Mouse (Mus musculus): ENCODE measurements at regions not wholly inside any gene's neighbourhood (a gene's known extent, or its start where the extent isn't known, plus 50 kb on each side); places are given as distances from the start of the nearest gene placed in this dataset.

DNA sequence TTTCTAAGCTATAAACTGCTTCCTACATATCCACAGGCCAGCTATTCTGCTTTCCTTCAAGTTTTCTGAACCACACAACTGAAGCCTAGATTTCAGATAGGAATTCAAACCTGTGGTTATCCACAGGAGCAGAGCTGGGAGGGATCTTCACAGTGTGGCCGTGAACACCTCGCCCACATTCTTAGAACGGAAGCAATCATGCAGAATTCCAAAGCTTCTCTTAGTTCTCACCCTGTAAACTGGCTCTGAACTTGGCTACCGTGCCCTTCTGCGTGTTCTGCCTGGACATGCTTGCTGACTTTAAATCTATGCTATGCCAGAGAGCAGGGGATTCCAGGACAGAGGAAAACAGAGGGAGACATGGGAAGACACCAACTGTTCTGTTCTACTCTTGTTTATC, 70.2 kb upstream of the Kctd3 start:
- H3K36me3 ChIP-seq (ENCODE audit: control insufficient read depth, insufficient read depth) = no peaks in the 10 kb centered on the region
- no peaks in the 10 kb centered on the region for H3K79me2 ChIP-seq (ENCODE audit: control insufficient read depth, insufficient read depth)
- H3ac ChIP-seq (ENCODE audit: control insufficient read depth, insufficient read length, low read depth) = no peak overlapping the region
- H3K27me3 ChIP-seq (ENCODE audit: control insufficient read depth, insufficient read depth, insufficient read length) = no peaks in the 10 kb centered on the region
- no peak overlapping the region for H3K4me3 ChIP-seq (ENCODE audit: insufficient read depth, poor library complexity, severe bottlenecking)
- TF ChIP-seq CTCF (IDR thresholded peaks at IDR 0.05; ENCODE audit: control insufficient read depth, insufficient read depth, insufficient read length) (no peak), MAX (IDR thresholded peaks at IDR 0.05) (no peak)
- H3K79me3 ChIP-seq (ENCODE audit: low read depth) = no peaks in the 10 kb centered on the region

DNA sequence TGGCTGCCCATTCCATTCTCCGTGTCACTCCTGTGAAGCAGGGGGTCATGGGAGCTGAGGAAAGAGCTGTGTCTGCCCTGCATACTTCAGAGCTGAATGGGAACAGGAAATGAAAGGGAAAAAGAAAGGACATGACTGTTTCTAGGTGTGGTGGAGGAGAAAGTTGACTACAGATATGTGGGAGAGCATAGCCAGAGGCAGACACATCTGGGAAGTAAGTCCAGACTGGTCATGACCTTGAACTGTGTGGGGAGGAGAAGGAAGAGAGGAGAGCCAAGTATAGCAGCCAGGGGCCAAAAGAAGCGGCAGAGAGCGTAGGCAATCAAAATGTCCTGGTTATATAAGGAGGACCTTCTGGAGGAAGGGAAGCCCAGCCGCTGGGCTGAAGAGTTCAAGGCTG, 68.6 kb upstream of the Kctd3 start:
- no peak for TF ChIP-seq CTCF (IDR thresholded peaks at IDR 0.05; ENCODE audit: control insufficient read depth, insufficient read depth, insufficient read length)
- no peak for TF ChIP-seq MYOG (IDR thresholded peaks at IDR 0.05; ENCODE audit: control insufficient read depth, extremely low read depth, insufficient read length)
- TF ChIP-seq MAX (IDR thresholded peaks at IDR 0.05) = no peak
- no peak for TF ChIP-seq MYOD1 (IDR thresholded peaks at IDR 0.05; ENCODE audit: control insufficient read depth, insufficient read length, low read depth)
- no peak for TF ChIP-seq USF1 (IDR thresholded peaks at IDR 0.05; ENCODE audit: low read depth)
- TF ChIP-seq CEBPB (IDR thresholded peaks at IDR 0.05; ENCODE audit: low read depth) = no peak
- no peak for TF ChIP-seq FOSL1 (IDR thresholded peaks at IDR 0.05; ENCODE audit: insufficient read depth, low read length, poor library complexity, severe bottlenecking)
- H3K27me3 ChIP-seq (ENCODE audit: control insufficient read depth, insufficient read depth, insufficient read length) = no peaks in the 10 kb centered on the region
- H3K36me3 ChIP-seq (ENCODE audit: control insufficient read depth, insufficient read depth) = no peaks in the 10 kb centered on the region
- H3K79me3 ChIP-seq (ENCODE audit: low read depth) = no peaks in the 10 kb centered on the region
- H3K4me3 ChIP-seq (ENCODE audit: insufficient read depth, poor library complexity, severe bottlenecking) = no peak overlapping the region
- H3K79me2 ChIP-seq (ENCODE audit: control insufficient read depth, insufficient read depth) = no peaks in the 10 kb centered on the region
- no peak overlapping the region for H3ac ChIP-seq (ENCODE audit: control insufficient read depth, insufficient read length, low read depth)

- Histone ChIP-seq H3ac (ENCODE audit: control insufficient read depth, insufficient read length, low read depth) (no peak overlapping the region), H3K4me3 (ENCODE audit: insufficient read depth, poor library complexity, severe bottlenecking) (no peak overlapping the region), H3K27me3 (ENCODE audit: control insufficient read depth, insufficient read depth, insufficient read length) (no peaks in the 10 kb centered on the region), H3K79me3 (ENCODE audit: low read depth) (no peaks in the 10 kb centered on the region), H3K36me3 (ENCODE audit: control insufficient read depth, insufficient read depth) (no peaks in the 10 kb centered on the region), H3K79me2 (ENCODE audit: control insufficient read depth, insufficient read depth) (no peaks in the 10 kb centered on the region)
- no peak for TF ChIP-seq CEBPB (IDR thresholded peaks at IDR 0.05; ENCODE audit: low read depth)
- no peak for TF ChIP-seq MAX (IDR thresholded peaks at IDR 0.05)
- TF ChIP-seq MYOD1 (IDR thresholded peaks at IDR 0.05; ENCODE audit: control insufficient read depth, insufficient read length, low read depth) = no peak
- no peak for TF ChIP-seq USF1 (IDR thresholded peaks at IDR 0.05; ENCODE audit: low read depth)
- TF ChIP-seq MYOG (IDR thresholded peaks at IDR 0.05; ENCODE audit: control insufficient read depth, extremely low read depth, insufficient read length) = no peak
- TF ChIP-seq FOSL1 (IDR thresholded peaks at IDR 0.05; ENCODE audit: insufficient read depth, low read length, poor library complexity, severe bottlenecking) = no peak
- no peak for TF ChIP-seq CTCF (IDR thresholded peaks at IDR 0.05; ENCODE audit: control insufficient read depth, insufficient read depth, insufficient read length)
Measured at GRCm38 (mm10) chr1:189075671-189076070, 68.0 kb upstream of the Kctd3 start.

GRCm38 (mm10) chr1:189072516-189072915, 64.9 kb upstream of the Kctd3 start:
- H3K36me3 ChIP-seq (ENCODE audit: control insufficient read depth, insufficient read depth) = no peaks in the 10 kb centered on the region
- TF ChIP-seq MYOD1 (IDR thresholded peaks at IDR 0.05; ENCODE audit: control insufficient read depth, insufficient read length, low read depth) = no peak
- TF ChIP-seq MAX (IDR thresholded peaks at IDR 0.05) = no peak
- no peak for TF ChIP-seq CTCF (IDR thresholded peaks at IDR 0.05; ENCODE audit: control insufficient read depth, insufficient read depth, insufficient read length)
- TF ChIP-seq USF1 (IDR thresholded peaks at IDR 0.05; ENCODE audit: low read depth) = no peak
- no peak for TF ChIP-seq FOSL1 (IDR thresholded peaks at IDR 0.05; ENCODE audit: insufficient read depth, low read length, poor library complexity, severe bottlenecking)
- no peak for TF ChIP-seq MYOG (IDR thresholded peaks at IDR 0.05; ENCODE audit: control insufficient read depth, extremely low read depth, insufficient read length)
- TF ChIP-seq CEBPB (IDR thresholded peaks at IDR 0.05; ENCODE audit: low read depth) = no peak
- H3ac ChIP-seq (ENCODE audit: control insufficient read depth, insufficient read length, low read depth) = no peak overlapping the region
- H3K79me2 ChIP-seq (ENCODE audit: control insufficient read depth, insufficient read depth) = no peaks in the 10 kb centered on the region
- H3K4me3 ChIP-seq (ENCODE audit: insufficient read depth, poor library complexity, severe bottlenecking) = no peak overlapping the region
- no peaks in the 10 kb centered on the region for H3K27me3 ChIP-seq (ENCODE audit: control insufficient read depth, insufficient read depth, insufficient read length)
- no peaks in the 10 kb centered on the region for H3K79me3 ChIP-seq (ENCODE audit: low read depth)

GRCm38 (mm10) chr1:189068204-189068603, 60.6 kb upstream of the Kctd3 start:
- Histone ChIP-seq H3K79me3 (ENCODE audit: low read depth) (no peaks in the 10 kb centered on the region), H3K27me3 (ENCODE audit: control insufficient read depth, insufficient read depth, insufficient read length) (no peaks in the 10 kb centered on the region), H3ac (ENCODE audit: control insufficient read depth, insufficient read length, low read depth) (no peak overlapping the region), H3K79me2 (ENCODE audit: control insufficient read depth, insufficient read depth) (no peaks in the 10 kb centered on the region), H3K36me3 (ENCODE audit: control insufficient read depth, insufficient read depth) (no peaks in the 10 kb centered on the region), H3K4me3 (ENCODE audit: insufficient read depth, poor library complexity, severe bottlenecking) (no peak overlapping the region)
- TF ChIP-seq CTCF (IDR thresholded peaks at IDR 0.05; ENCODE audit: control insufficient read depth, insufficient read depth, insufficient read length) (no peak), MYOD1 (IDR thresholded peaks at IDR 0.05; ENCODE audit: control insufficient read depth, insufficient read length, low read depth) (no peak), FOSL1 (IDR thresholded peaks at IDR 0.05; ENCODE audit: insufficient read depth, low read length, poor library complexity, severe bottlenecking) (no peak), USF1 (IDR thresholded peaks at IDR 0.05; ENCODE audit: low read depth) (no peak), MAX (IDR thresholded peaks at IDR 0.05) (no peak), MYOG (IDR thresholded peaks at IDR 0.05; ENCODE audit: control insufficient read depth, extremely low read depth, insufficient read length) (no peak), CEBPB (IDR thresholded peaks at IDR 0.05; ENCODE audit: low read depth) (no peak)

- H3K4me3 ChIP-seq (ENCODE audit: insufficient read depth, poor library complexity, severe bottlenecking) = no peak overlapping the region
- no peaks in the 10 kb centered on the region for H3K79me2 ChIP-seq (ENCODE audit: control insufficient read depth, insufficient read depth)
- no peaks in the 10 kb centered on the region for H3K27me3 ChIP-seq (ENCODE audit: control insufficient read depth, insufficient read depth, insufficient read length)
- no peaks in the 10 kb centered on the region for H3K36me3 ChIP-seq (ENCODE audit: control insufficient read depth, insufficient read depth)
- no peaks in the 10 kb centered on the region for H3K79me3 ChIP-seq (ENCODE audit: low read depth)
- TF ChIP-seq CTCF (IDR thresholded peaks at IDR 0.05; ENCODE audit: control insufficient read depth, insufficient read depth, insufficient read length) (no peak), CEBPB (IDR thresholded peaks at IDR 0.05; ENCODE audit: low read depth) (no peak), MAX (IDR thresholded peaks at IDR 0.05) (no peak), USF1 (IDR thresholded peaks at IDR 0.05; ENCODE audit: low read depth) (no peak), MYOG (IDR thresholded peaks at IDR 0.05; ENCODE audit: control insufficient read depth, extremely low read depth, insufficient read length) (no peak), MYOD1 (IDR thresholded peaks at IDR 0.05; ENCODE audit: control insufficient read depth, insufficient read length, low read depth) (no peak), FOSL1 (IDR thresholded peaks at IDR 0.05; ENCODE audit: insufficient read depth, low read length, poor library complexity, severe bottlenecking) (no peak)
- no peak overlapping the region for H3ac ChIP-seq (ENCODE audit: control insufficient read depth, insufficient read length, low read depth)
Measured at GRCm38 (mm10) chr1:189067204-189067960, 59.7 kb upstream of the Kctd3 start.

All from C2C12 (cell line).